Mouse (Mus musculus) myocyte (in vitro differentiated cells): Measurements from ENCODE around the gene Stk35.

Experiments
- MYOD1 ChIP-seq, 3 experiments: IDR thresholded peaks; one replicate each; pipeline ENCODE4 v1.6.1; 2011; ENCODE audit warnings: control low read depth in 2 of 3, low read depth in 2 of 3, mild to moderate bottlenecking in 2 of 3, moderate library complexity in 1 of 3; ENCODE audit not compliant: insufficient read length in 2 of 3, control insufficient read depth in 1 of 3
- POLR2A ChIP-seq: IDR thresholded peaks from one replicate; pipeline ENCODE4 v1.6.1; 2011; ENCODE audit warnings: low read depth, mild to moderate bottlenecking, control low read depth, moderate library complexity; ENCODE audit not compliant: insufficient read length
- POLR2AphosphoS2 ChIP-seq: IDR thresholded peaks from one replicate; pipeline ENCODE4 v1.6.1; 2011; ENCODE audit warnings: low read depth, control low read depth; ENCODE audit not compliant: insufficient read length
- REST ChIP-seq: IDR thresholded peaks from one replicate; pipeline ENCODE4 v1.6.1; 2011; ENCODE audit warnings: mild to moderate bottlenecking, control low read depth, moderate library complexity; ENCODE audit not compliant: insufficient read depth, insufficient read length
- SRF ChIP-seq: IDR thresholded peaks from one replicate; pipeline ENCODE4 v1.6.1; 2011; ENCODE audit warnings: low read depth; ENCODE audit not compliant: control insufficient read depth, insufficient read length
- TCF12 ChIP-seq: IDR thresholded peaks from one replicate; pipeline ENCODE4 v1.6.1; 2011; ENCODE audit warnings: mild to moderate bottlenecking, control low read depth; ENCODE audit not compliant: poor library complexity, insufficient read depth, severe bottlenecking
- USF1 ChIP-seq: IDR thresholded peaks from one replicate; pipeline ENCODE4 v1.6.1; 2011; ENCODE audit warnings: low read depth, mild to moderate bottlenecking, control low read depth, moderate library complexity

DNA sequence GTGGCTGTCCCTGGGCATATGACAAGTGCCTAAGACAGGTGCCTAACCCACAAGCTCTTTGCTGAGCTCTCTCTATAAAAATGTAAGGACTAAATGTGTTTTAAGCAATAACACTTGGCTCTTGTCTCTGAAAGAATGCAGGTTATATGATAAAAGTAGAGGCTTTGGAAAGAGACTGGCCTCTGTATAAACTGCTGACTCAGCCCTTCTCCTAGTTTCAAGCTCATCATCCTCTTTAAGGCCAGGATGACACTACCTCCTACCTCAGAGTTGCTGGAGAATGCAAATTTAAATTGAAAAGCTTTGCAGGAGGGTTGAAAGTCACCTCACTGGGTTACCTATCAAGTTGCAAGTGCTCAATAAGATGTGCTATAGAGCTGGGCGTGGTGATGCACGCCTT is 23.0 kb downstream of the Stk35 start:
- TF ChIP-seq POLR2A (no peak), POLR2AphosphoS2 (no peak), TCF12 (no peak), USF1 (no peak), SRF (no peak), REST (no peak), MYOD1 (IDR thresholded peaks at IDR 0.05; ENCODE audit: control insufficient read depth in 1 of 3, insufficient read length in 2 of 3, low read depth in 2 of 3) (no peak)
